Mouse (Mus musculus) small intestine, adult 2 months (tissue): ENCODE measurements around the gene Wdtc1.

Experiments
- CTCF ChIP-seq: fragments of 200-500 bp; IDR thresholded peaks from 2 replicates; pipeline ENCODE4 v1.5.1; 2012; ENCODE audit warnings: low read depth, mild to moderate bottlenecking, control low read depth, inconsistent platforms, low read length, moderate library complexity, mixed read lengths; ENCODE audit not compliant: insufficient replicate concordance, insufficient read length; ENCODE audit errors: extremely low read depth
- POLR2A ChIP-seq: fragments of 200-500 bp; IDR thresholded peaks from 2 replicates; pipeline ENCODE4 v1.6.1; 2012; ENCODE audit warnings: low read depth, mild to moderate bottlenecking, control low read depth, inconsistent platforms, low read length, moderate library complexity

DNA sequence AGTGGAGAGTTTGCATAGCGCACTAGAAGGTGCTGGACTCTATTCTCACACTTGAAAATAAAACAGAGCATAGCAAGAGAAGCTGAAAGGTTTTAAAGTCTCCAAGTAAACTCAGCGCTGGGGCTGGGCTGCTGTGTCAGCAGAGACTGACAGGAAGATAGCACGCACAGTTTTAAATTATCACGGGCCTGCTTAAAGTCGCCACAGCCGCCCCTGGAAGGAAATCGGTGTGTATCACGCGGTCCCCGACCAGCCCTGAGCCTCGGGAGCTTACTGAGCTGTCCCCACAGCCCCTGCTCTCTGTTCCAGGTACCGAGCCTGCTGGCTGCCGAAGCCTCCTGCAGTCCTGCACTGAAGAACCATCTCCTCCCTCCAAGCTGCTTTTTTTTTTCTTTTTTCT lies 48.7 kb upstream of the Wdtc1 start:
- TF ChIP-seq POLR2A: no peak
- no peak for TF ChIP-seq CTCF
